Mouse (Mus musculus) limb, embryonic 12.5 days (tissue): ENCODE measurements around the gene Deup1. TPM values are rescaled to one million over a fixed set of nuclear protein-coding genes. Genes with fewer than 3 reads are reported as not detected.

ENCODE experiments used
- ATAC-seq: fragments of 200-750 bp; cut with Nextera tagmentation; 2 replicates; pipeline ENCODE4 v1.8.0; 2017; ENCODE audit warnings: low read depth, moderate TSS enrichment; ENCODE audit not compliant: insufficient number of reproducible peaks, insufficient read depth, low FRiP score, low TSS enrichment
- H3K27ac ChIP-seq: fragments of 300-500 bp; sonication (generic); 2 replicates; pipeline ENCODE4 v1.5.1; 2016; ENCODE audit warnings: mild to moderate bottlenecking, moderate library complexity
- H3K27me3 ChIP-seq: fragments of 300-500 bp; sonication (generic); 2 replicates; pipeline ENCODE4 v1.6.1; 2016; ENCODE audit warnings: mild to moderate bottlenecking, moderate library complexity
- H3K36me3 ChIP-seq: fragments of 300-500 bp; sonication (generic); 2 replicates; pipeline ENCODE4 v1.6.1; 2016; ENCODE audit warnings: mild to moderate bottlenecking, moderate library complexity
- H3K4me1 ChIP-seq: fragments of 300-500 bp; sonication (generic); replicated peaks from 2 replicates; pipeline ENCODE4 v1.6.1; 2016
- H3K4me2 ChIP-seq: fragments of 300-500 bp; sonication (generic); 2 replicates; pipeline ENCODE4 v1.6.1; 2016; ENCODE audit warnings: mild to moderate bottlenecking, moderate library complexity
- H3K4me3 ChIP-seq: fragments of 300-500 bp; sonication (generic); replicated peaks from 2 replicates; pipeline ENCODE4 v1.5.1; 2016; ENCODE audit warnings: mild to moderate bottlenecking
- H3K9ac ChIP-seq: fragments of 300-500 bp; sonication (generic); replicated peaks from 2 replicates; pipeline ENCODE4 v1.6.1; 2016; ENCODE audit warnings: mild to moderate bottlenecking, moderate library complexity
- H3K9me3 ChIP-seq: fragments of 300-500 bp; sonication (generic); 2 replicates; pipeline ENCODE4 v1.6.1; 2016; ENCODE audit warnings: mild to moderate bottlenecking, moderate library complexity
- WGBS: fragments of 180-500 bp; shearing (Covaris S2); methylation state at CpG from one replicate; pipeline ENCODE4 v1.1.7; 2016; 5-methylcytosine and 5-hydroxymethylcytosine counted together
- polyA plus RNA-seq: library from polyadenylated mRNA; unstranded; fragments of >200 nt; fragmentation: Nextera tagmentation; extraction: Ambion mirVana; gene quantifications from 2 replicates; pipeline ENCODE4 v1.2.1, GENCODE M21; 2016

The Deup1 gene
- polyA plus RNA-seq, 1 experiment from 2014 or later, result 0.06 TPM

DNA sequence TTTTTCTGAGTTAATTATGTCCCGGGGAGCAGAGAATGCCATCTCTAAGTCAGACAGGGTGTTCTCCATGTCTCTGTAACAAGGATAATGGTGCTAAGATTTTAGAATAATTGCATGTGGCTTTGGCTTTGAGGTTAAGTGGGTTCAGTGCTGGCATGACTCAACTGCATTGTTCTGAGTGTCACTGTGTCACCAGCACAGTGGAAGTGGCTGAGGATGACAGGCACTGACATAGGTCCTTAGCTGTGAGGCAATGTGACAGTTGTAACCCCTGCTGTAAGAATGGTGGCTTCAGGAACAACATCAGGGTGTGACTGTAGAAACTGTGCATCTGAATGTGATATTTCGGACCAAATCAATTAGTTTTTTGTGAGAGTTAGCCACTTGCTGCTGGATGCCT lies 111.7 kb downstream of the Deup1 start:
- Histone ChIP-seq H3K9me3 (no peaks in the 10 kb centered on the region), H3K4me1 (peaks cover 8% of the 10 kb centered on the region), H3K4me2 (no peak overlapping the region), H3K27ac (no peak overlapping the region), H3K36me3 (no peaks in the 10 kb centered on the region), H3K4me3 (no peak overlapping the region), H3K9ac (no peak overlapping the region), H3K27me3 (no peaks in the 10 kb centered on the region; the same call in 1 of the 2 replicates)
- 63% methylated on average over 2 of the region's 2 CpGs for WGBS
- ATAC-seq, result no peak

DNA sequence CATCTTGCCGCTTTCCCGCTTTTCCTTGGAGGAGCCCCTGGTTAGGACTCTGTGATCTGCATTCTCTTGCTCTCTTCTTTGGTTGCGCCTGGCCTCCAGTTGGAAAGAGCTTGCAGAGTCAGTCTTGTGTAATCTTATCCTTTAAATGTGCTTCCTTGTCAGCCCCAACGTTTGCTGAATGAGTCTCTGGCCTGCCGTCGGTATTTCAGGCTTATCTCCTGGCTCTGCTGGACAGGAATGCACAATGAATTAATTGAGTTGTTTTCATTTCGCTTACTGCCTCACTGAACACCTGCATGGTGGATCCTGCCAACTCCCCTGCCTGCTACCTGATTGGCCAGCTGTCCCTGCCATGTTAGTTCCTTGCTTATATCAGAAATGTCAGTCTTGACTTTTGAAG lies 114.8 kb downstream of the Deup1 start:
- 69% methylated on average over 7 of the region's 7 CpGs for WGBS
- Histone ChIP-seq H3K27me3 (no peaks in the 10 kb centered on the region; the same call in 1 of the 2 replicates), H3K36me3 (no peaks in the 10 kb centered on the region), H3K4me3 (no peak overlapping the region), H3K9ac (no peak overlapping the region), H3K4me2 (no peak overlapping the region), H3K27ac (no peak overlapping the region), H3K9me3 (no peaks in the 10 kb centered on the region), H3K4me1 (peaks cover 23% of the 10 kb centered on the region)
- no peak for ATAC-seq

DNA sequence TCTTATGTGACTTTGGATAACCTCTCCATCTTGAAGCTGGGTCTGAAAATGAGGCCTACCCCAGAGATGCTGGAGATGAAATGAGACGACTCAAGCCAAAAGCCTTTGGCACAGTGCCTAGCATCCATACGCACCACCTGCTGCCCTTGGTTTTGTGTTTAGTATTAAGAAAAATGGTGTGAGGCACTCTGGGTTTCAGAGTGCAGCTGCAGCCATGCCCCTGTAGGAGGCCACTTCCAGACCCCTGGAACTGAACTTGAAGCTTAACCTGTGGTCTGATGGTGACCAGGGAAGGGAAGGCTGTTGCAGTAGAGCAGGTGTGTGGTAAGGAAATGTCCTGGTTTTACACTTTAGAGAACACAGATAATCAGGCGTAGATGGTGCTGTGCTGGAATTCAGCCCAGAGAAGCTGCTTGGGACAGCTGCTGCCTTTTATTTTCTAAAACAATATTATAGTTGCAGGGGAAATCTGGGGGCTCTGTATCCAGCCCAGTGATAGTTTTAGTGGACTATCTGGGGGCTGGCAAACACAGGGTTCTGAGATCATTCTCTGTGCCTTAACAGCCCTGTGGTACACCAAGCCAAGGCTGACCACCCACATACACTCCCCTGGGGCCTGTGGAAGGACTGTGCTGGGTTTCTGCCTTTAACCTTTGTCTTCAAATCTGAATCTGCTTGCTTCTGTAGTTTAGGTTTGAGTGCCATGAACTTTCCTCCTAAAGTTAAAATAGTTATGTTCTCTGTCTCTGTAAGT lies 117.0 kb downstream of the Deup1 start:
- H3K27me3 ChIP-seq, result no peaks in the 10 kb centered on the region
- H3K4me1 ChIP-seq, result peaks cover 26% of the 10 kb centered on the region

More for the DNA sequence above, 117.0 kb downstream of the Deup1 start:
- 0 out of 2 replicates have a peak, but pooled peaks cover under 1% of the 10 kb centered on the region for H3K36me3 ChIP-seq
- H3K4me2 ChIP-seq, result no peak overlapping the region
- H3K27ac ChIP-seq, result 0 out of 2 replicates have a peak overlapping the region, but pooled peaks have one; percentile 17
- no peak overlapping the region for H3K9ac ChIP-seq
- no peak overlapping the region for H3K4me3 ChIP-seq
- ATAC-seq, result no peak
- 33% methylated on average over 3 of the region's 3 CpGs for WGBS
- H3K9me3 ChIP-seq, result no peaks in the 10 kb centered on the region

Other genes with a start within 250 kb of the Deup1 start
- 2.0 and 3.1 TPM in 2 replicates for gene Smco4, start 134.5 kb downstream of the Deup1 start, polyA plus RNA-seq
- gene Slc36a4, start 81.8 kb upstream of the Deup1 start, polyA plus RNA-seq, result 24.6 and 25.4 TPM in 2 replicates
- gene Mtnr1b, start 246.6 kb upstream of the Deup1 start, polyA plus RNA-seq, result not detected in 2 replicates